Mouse (Mus musculus): Measurements from ENCODE around the gene Tmem265.

GRCm38 (mm10) chr7:127616336-127616735 lies 55.1 kb downstream of the Tmem265 start:
- TF ChIP-seq CTCF (IDR thresholded peaks at IDR 0.05; ENCODE audit: insufficient read depth, low read length): no peak
- no peak for TF ChIP-seq POLR2A (IDR thresholded peaks at IDR 0.05; ENCODE audit: borderline replicate concordance, extremely low read depth, low read depth, low read length)

Measured in lung, adult 2 months (tissue).